Mouse (Mus musculus) heart, postnatal 4 days (tissue): ENCODE results near the gene Arhgef10l. TPM values are rescaled to one million over a fixed set of nuclear protein-coding genes. Genes with fewer than 3 reads are reported as not detected.

Experiments used
- DNase-seq: peaks from one replicate; pipeline ENCODE4 v3.0.0; 2021
- total RNA-seq, 2 experiments: library from RNA; stranded (reverse); gene quantifications; 2 replicates each; pipeline ENCODE4 v1.2.3; 2021

Arhgef10l gene
- total RNA-seq, 2 experiments from 2014 or later: 45.9 to 46.7 TPM

GRCm38 (mm10) chr4:140693513-140693912 is 27.7 kb upstream of the Arhgef10l start:
- DNase-seq: no peak

- no peak for DNase-seq
Observed at GRCm38 (mm10) chr4:140691481-140691880, 25.7 kb upstream of the Arhgef10l start.

- DNase-seq: no peak
Observed at GRCm38 (mm10) chr4:140689873-140690655, 24.3 kb upstream of the Arhgef10l start.

- no peak for DNase-seq
Observed at GRCm38 (mm10) chr4:140688826-140689425, 23.1 kb upstream of the Arhgef10l start.

GRCm38 (mm10) chr4:140688044-140688825 is 22.4 kb upstream of the Arhgef10l start:
- no peak for DNase-seq

GRCm38 (mm10) chr4:140684881-140685303 is 19.1 kb upstream of the Arhgef10l start:
- DNase-seq: no peak

- DNase-seq: peak; percentile 60
Observed at GRCm38 (mm10) chr4:140684141-140684871, 18.5 kb upstream of the Arhgef10l start.

GRCm38 (mm10) chr4:140683608-140684007 is 17.8 kb upstream of the Arhgef10l start:
- DNase-seq: no peak

GRCm38 (mm10) chr4:140680731-140681397 is 15.1 kb upstream of the Arhgef10l start:
- DNase-seq: no peak

GRCm38 (mm10) chr4:140679723-140680380 is 14.0 kb upstream of the Arhgef10l start:
- DNase-seq: peak; percentile 91

- peak; percentile 59 for DNase-seq
Observed at GRCm38 (mm10) chr4:140679038-140679437, 13.2 kb upstream of the Arhgef10l start.

- peak; percentile 94 for DNase-seq
Observed at GRCm38 (mm10) chr4:140674345-140674926, 8.6 kb upstream of the Arhgef10l start.

GRCm38 (mm10) chr4:140673527-140674264 is 7.9 kb upstream of the Arhgef10l start:
- no peak for DNase-seq

- DNase-seq: no peak
Observed at GRCm38 (mm10) chr4:140667802-140668201, 2.0 kb upstream of the Arhgef10l start.

GRCm38 (mm10) chr4:140665053-140665452 is 759 bp downstream of the Arhgef10l start:
- DNase-seq: no peak

GRCm38 (mm10) chr4:140662882-140663585 is 2.8 kb downstream of the Arhgef10l start:
- no peak for DNase-seq

- peak; percentile 39 for DNase-seq
Observed at GRCm38 (mm10) chr4:140662453-140662852, 3.4 kb downstream of the Arhgef10l start.

- no peak for DNase-seq
Observed at GRCm38 (mm10) chr4:140661406-140662022, 4.3 kb downstream of the Arhgef10l start.
